In the genomic region with DNA sequence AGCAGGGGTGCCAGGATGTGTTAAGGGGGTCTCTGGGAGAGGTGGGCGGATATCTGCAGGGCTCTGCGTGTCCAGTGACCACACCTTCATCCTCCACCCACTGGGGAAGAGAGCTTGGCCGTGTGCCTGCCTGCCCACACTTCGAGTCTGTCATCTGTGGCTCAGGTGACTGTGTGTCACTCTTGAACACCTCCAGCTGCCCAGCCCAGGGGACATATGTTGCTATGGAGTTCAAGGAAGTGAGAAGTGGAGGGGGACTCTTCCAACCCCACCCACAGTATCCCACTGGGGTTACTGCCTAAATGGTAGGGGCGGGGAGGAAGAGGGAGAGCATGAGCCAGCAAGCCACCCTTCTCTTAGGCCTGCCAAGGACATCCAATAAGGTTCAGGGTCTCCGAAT, we compare ENCODE assay signal across 19 mouse cellular contexts.
DNase-seq lines count a peak whose midpoint lies in the region; ATAC-seq lines count a peak whose summit lies in the region.
"Had no signal": no experiment of that assay in that cellular context is flagged by ENCODE, and none has a peak within 500 bp of the region (broad histone marks: within the 10 kb centered on the region; RNA-seq: fewer than 3 reads in every experiment).

No protein-coding gene starts in this region.

- H3K36me3 ChIP-seq in embryonic facial prominence, embryonic 10.5 days (replicated peaks), result no peaks in the 10 kb centered on the region
- H3K36me3 ChIP-seq in limb, embryonic 15.5 days, result no peaks in the 10 kb centered on the region
- H3K36me3 ChIP-seq: embryonic facial prominence, embryonic 13.5 days; hindbrain, embryonic 12.5 days; intestine, embryonic 15.5 days; liver, embryonic 15.5 days; neural tube, embryonic 15.5 days had no signal

- H3K27ac ChIP-seq in embryonic facial prominence, embryonic 10.5 days (replicated peaks), result 0 out of 2 replicates have a peak overlapping the region, but pooled peaks have one; percentile 19
- H3K27ac ChIP-seq in limb, embryonic 15.5 days, result peak overlapping the region; percentile 17
- H3K27ac ChIP-seq: hindbrain, embryonic 12.5 days; liver, embryonic 15.5 days had no signal

- H3K27me3 ChIP-seq in embryonic facial prominence, embryonic 10.5 days (replicated peaks; ENCODE audit: low read depth, poor library complexity, severe bottlenecking), result no peaks in the 10 kb centered on the region
- no peaks in the 10 kb centered on the region for H3K27me3 ChIP-seq in limb, embryonic 15.5 days
- H3K27me3 ChIP-seq: embryonic facial prominence, embryonic 13.5 days; hindbrain, embryonic 12.5 days; intestine, embryonic 15.5 days; liver, embryonic 15.5 days had no signal

- no peak for ATAC-seq in limb, embryonic 15.5 days (ENCODE audit: insufficient number of reproducible peaks, low FRiP score, low TSS enrichment, low read depth)
- ATAC-seq: forebrain, embryonic 16.5 days; intestine, embryonic 15.5 days; midbrain, embryonic 16.5 days had no signal

- intact Hi-C loops in heart, postnatal 10 days (cut with DNase I), result loop anchor here (10.0 kb wide), 2 partner anchors 228 to 602 kb away; partner anchors contain the start of gene Ebf3

- no peak overlapping the region for H3K4me2 ChIP-seq in limb, embryonic 15.5 days
- H3K4me2 ChIP-seq: embryonic facial prominence, embryonic 13.5 days; hindbrain, embryonic 12.5 days; intestine, embryonic 15.5 days; liver, embryonic 15.5 days; neural tube, embryonic 15.5 days had no signal

- no peak overlapping the region for H3K4me3 ChIP-seq in embryonic facial prominence, embryonic 10.5 days
- no peak overlapping the region for H3K4me3 ChIP-seq in limb, embryonic 15.5 days
- H3K4me3 ChIP-seq: embryonic facial prominence, embryonic 13.5 days; hindbrain, embryonic 12.5 days; intestine, embryonic 15.5 days; liver, embryonic 15.5 days; neural tube, embryonic 15.5 days had no signal

- no peak overlapping the region for H3K9ac ChIP-seq in limb, embryonic 15.5 days
- H3K9ac ChIP-seq: embryonic facial prominence, embryonic 13.5 days; hindbrain, embryonic 12.5 days; intestine, embryonic 15.5 days; liver, embryonic 15.5 days; neural tube, embryonic 15.5 days had no signal

- H3K9me3 ChIP-seq in embryonic facial prominence, embryonic 10.5 days, result no peaks in the 10 kb centered on the region
- no peaks in the 10 kb centered on the region for H3K9me3 ChIP-seq in limb, embryonic 15.5 days
- H3K9me3 ChIP-seq: embryonic facial prominence, embryonic 13.5 days; hindbrain, embryonic 12.5 days; intestine, embryonic 15.5 days; liver, embryonic 15.5 days; neural tube, embryonic 15.5 days had no signal

- H3K4me1 ChIP-seq in embryonic facial prominence, embryonic 10.5 days, result peaks cover 29% of the 10 kb centered on the region
- H3K4me1 ChIP-seq in limb, embryonic 15.5 days, result peaks cover 40% of the 10 kb centered on the region
- H3K4me1 ChIP-seq: liver, embryonic 15.5 days had no signal

- peak; percentile 95 for DNase-seq in heart, adult 11 months
- DNase-seq in heart, adult 8-10 months (ENCODE audit: low spot score), result no peak
- peak; percentile 19 for DNase-seq in heart, postnatal 4 days
- no peak for DNase-seq in heart, postnatal 10 days
- no peak for DNase-seq in embryonic facial prominence, embryonic 10.5 days (ENCODE audit: low spot score)
- no peak for DNase-seq in spleen, adult 18-20 months
- DNase-seq: B cell, adult 2 months; cerebellum, adult 18-20 months; kidney, adult 9 months; kidney, postnatal 36 days; right cerebral cortex, postnatal 14 days had no signal

- WGBS in embryonic facial prominence, embryonic 10.5 days, result 82% methylated on average over 6 of the region's 6 CpGs
- WGBS in limb, embryonic 15.5 days, result 34% methylated on average over 6 of the region's 6 CpGs

Comparison
In these comparisons a context has a peak if more than half of its experiments do, and no peak if none do; other contexts are left out.
1. DNase-seq: peak in heart, adult 11 months (single experiment) and heart, postnatal 4 days (single experiment); none in heart, adult 8-10 months (single experiment), heart, postnatal 10 days (0 of 2), embryonic facial prominence, embryonic 10.5 days (single experiment) and spleen, adult 18-20 months (0 of 2).